Mouse (Mus musculus) embryonic facial prominence, embryonic 12.5 days (tissue): ENCODE measurements around the gene Mettl2. TPM values are rescaled to one million over a fixed set of nuclear protein-coding genes. Genes with fewer than 3 reads are reported as not detected.

ENCODE experiments used
- ATAC-seq: fragments of 200-750 bp; cut with Nextera tagmentation; 2 replicates; pipeline ENCODE4 v1.8.0; 2017; ENCODE audit not compliant: insufficient number of reproducible peaks, insufficient read depth, low FRiP score, low TSS enrichment
- H3K27ac ChIP-seq: fragments of 300-500 bp; sonication (generic); 2 replicates; pipeline ENCODE4 v1.5.1; 2016; ENCODE audit warnings: mild to moderate bottlenecking
- H3K27me3 ChIP-seq: fragments of 300-500 bp; sonication (generic); 2 replicates; pipeline ENCODE4 v1.6.1; 2016; ENCODE audit warnings: mild to moderate bottlenecking, moderate library complexity
- H3K36me3 ChIP-seq: fragments of 300-500 bp; sonication (generic); 2 replicates; pipeline ENCODE4 v1.6.1; 2016; ENCODE audit warnings: mild to moderate bottlenecking
- H3K4me1 ChIP-seq: fragments of 300-500 bp; sonication (generic); 2 replicates; pipeline ENCODE4 v1.6.1; 2016
- H3K4me2 ChIP-seq: fragments of 300-500 bp; sonication (generic); replicated peaks from 2 replicates; pipeline ENCODE4 v1.6.1; 2016; ENCODE audit warnings: mild to moderate bottlenecking, moderate library complexity
- H3K4me3 ChIP-seq: fragments of 300-500 bp; sonication (generic); 2 replicates; pipeline ENCODE4 v1.5.1; 2016; ENCODE audit warnings: mild to moderate bottlenecking
- H3K9ac ChIP-seq: fragments of 300-500 bp; sonication (generic); 2 replicates; pipeline ENCODE4 v1.6.1; 2016; ENCODE audit warnings: mild to moderate bottlenecking, moderate library complexity
- H3K9me3 ChIP-seq: fragments of 300-500 bp; sonication (generic); 2 replicates; pipeline ENCODE4 v1.6.1; 2016; ENCODE audit warnings: mild to moderate bottlenecking, moderate library complexity
- WGBS: fragments of 180-500 bp; shearing (Covaris S2); methylation state at CpG from one replicate; pipeline ENCODE4 v1.1.7; 2016; 5-methylcytosine and 5-hydroxymethylcytosine counted together
- polyA plus RNA-seq: library from polyadenylated mRNA; unstranded; fragments of >200 nt; fragmentation: Nextera tagmentation; extraction: Ambion mirVana; gene quantifications from 2 replicates; pipeline ENCODE4 v1.2.1, GENCODE M21; 2016

The Mettl2 gene
- polyA plus RNA-seq, 1 experiment from 2014 or later = 51.2 TPM

GRCm38 (mm10) chr11:105155915-105156314, 29.7 kb downstream of the Mettl2 start:
- Histone ChIP-seq H3K4me3 (no peak overlapping the region), H3K9ac (no peak overlapping the region), H3K4me1 (peaks cover 33% of the 10 kb centered on the region), H3K27me3 (peaks cover 9% of the 10 kb centered on the region; the same call in 1 of the 2 replicates), H3K4me2 (no peak overlapping the region), H3K27ac (no peak overlapping the region), H3K9me3 (no peaks in the 10 kb centered on the region), H3K36me3 (no peaks in the 10 kb centered on the region)
- 43% methylated on average over 4 of the region's 4 CpGs for WGBS
- ATAC-seq = no peak

- no peak overlapping the region for H3K4me3 ChIP-seq
- 84% methylated on average over 19 of the region's 19 CpGs for WGBS
- H3K9ac ChIP-seq = no peak overlapping the region
- H3K36me3 ChIP-seq = no peaks in the 10 kb centered on the region
- peaks cover 29% of the 10 kb centered on the region for H3K4me1 ChIP-seq
- no peak for ATAC-seq
- 0 out of 2 replicates have a peak, but pooled peaks cover under 1% of the 10 kb centered on the region for H3K27me3 ChIP-seq
- H3K9me3 ChIP-seq = no peaks in the 10 kb centered on the region
- H3K27ac ChIP-seq = no peak overlapping the region
- no peak overlapping the region for H3K4me2 ChIP-seq
Measured at GRCm38 (mm10) chr11:105156748-105157267, 30.6 kb downstream of the Mettl2 start.

GRCm38 (mm10) chr11:105158047-105158446, 31.8 kb downstream of the Mettl2 start:
- no peak for ATAC-seq
- Histone ChIP-seq H3K4me1 (peaks cover 22% of the 10 kb centered on the region), H3K27ac (no peak overlapping the region), H3K9ac (no peak overlapping the region), H3K4me2 (no peak overlapping the region), H3K36me3 (no peaks in the 10 kb centered on the region), H3K9me3 (peaks cover 4% of the 10 kb centered on the region; the same call in 1 of the 2 replicates), H3K27me3 (no peaks in the 10 kb centered on the region), H3K4me3 (no peak overlapping the region)

GRCm38 (mm10) chr11:105159673-105160360, 33.6 kb downstream of the Mettl2 start:
- no peak overlapping the region for H3K4me3 ChIP-seq
- H3K4me2 ChIP-seq = no peak overlapping the region
- 46% methylated on average over 6 of the region's 6 CpGs for WGBS
- H3K9me3 ChIP-seq = peaks cover 9% of the 10 kb centered on the region
- ATAC-seq = no peak
- H3K9ac ChIP-seq = no peak overlapping the region
- H3K4me1 ChIP-seq = peaks cover 10% of the 10 kb centered on the region
- H3K36me3 ChIP-seq = no peaks in the 10 kb centered on the region
- no peak overlapping the region for H3K27ac ChIP-seq
- no peaks in the 10 kb centered on the region for H3K27me3 ChIP-seq

GRCm38 (mm10) chr11:105161411-105161810, 35.2 kb downstream of the Mettl2 start:
- Histone ChIP-seq H3K36me3 (no peaks in the 10 kb centered on the region), H3K4me3 (no peak overlapping the region), H3K4me1 (peaks cover under 1% of the 10 kb centered on the region; the same call in 1 of the 2 replicates), H3K27me3 (no peaks in the 10 kb centered on the region), H3K9me3 (peaks cover 24% of the 10 kb centered on the region), H3K9ac (no peak overlapping the region), H3K27ac (no peak overlapping the region), H3K4me2 (no peak overlapping the region)
- 83% methylated on average over 2 of the region's 2 CpGs for WGBS
- ATAC-seq = no peak

- no peak overlapping the region for H3K27ac ChIP-seq
- no peaks in the 10 kb centered on the region for H3K36me3 ChIP-seq
- no peak for ATAC-seq
- no peak overlapping the region for H3K9ac ChIP-seq
- H3K9me3 ChIP-seq = peaks cover 24% of the 10 kb centered on the region
- no peak overlapping the region for H3K4me3 ChIP-seq
- no peaks in the 10 kb centered on the region for H3K27me3 ChIP-seq
- 84% methylated on average over 69 of the region's 69 CpGs for WGBS
- no peak overlapping the region for H3K4me2 ChIP-seq
- no peaks in the 10 kb centered on the region for H3K4me1 ChIP-seq
Measured at GRCm38 (mm10) chr11:105164516-105165510, 38.6 kb downstream of the Mettl2 start.

- H3K9me3 ChIP-seq = peaks cover 24% of the 10 kb centered on the region
- H3K4me2 ChIP-seq = no peak overlapping the region
- H3K9ac ChIP-seq = no peak overlapping the region
- H3K27ac ChIP-seq = no peak overlapping the region
- no peak for ATAC-seq
- no peak overlapping the region for H3K4me3 ChIP-seq
- H3K27me3 ChIP-seq = no peaks in the 10 kb centered on the region
- H3K4me1 ChIP-seq = no peaks in the 10 kb centered on the region
- WGBS = 88% methylated on average over 10 of the region's 10 CpGs
- no peaks in the 10 kb centered on the region for H3K36me3 ChIP-seq
Measured at GRCm38 (mm10) chr11:105166780-105167179, 40.6 kb downstream of the Mettl2 start.

GRCm38 (mm10) chr11:105178516-105178915, 52.3 kb downstream of the Mettl2 start, which contains the start of gene Tlk2:
TSS of gene Tlk2 (plus strand) at chr11:105178807.
- no peak for ATAC-seq
- H3K4me3 ChIP-seq = no peak within 1 kb of the TSS
- no peaks in the 10 kb centered on the region for H3K9me3 ChIP-seq
- no peak within 1 kb of the TSS for H3K9ac ChIP-seq
- H3K4me2 ChIP-seq = peak within 1 kb of the TSS; percentile 65
- 40% methylated on average over 2 of the region's 2 CpGs for WGBS
- H3K27me3 ChIP-seq = no peaks in the 10 kb centered on the region
- H3K4me1 ChIP-seq = peaks cover 14% of the 10 kb centered on the region
- 0 out of 2 replicates have a peak, but pooled peaks cover 4% of the 10 kb centered on the region for H3K36me3 ChIP-seq
- no peak within 1 kb of the TSS for H3K27ac ChIP-seq

GRCm38 (mm10) chr11:105179523-105179922, 53.3 kb downstream of the Mettl2 start:
- Histone ChIP-seq H3K27me3 (no peaks in the 10 kb centered on the region), H3K4me3 (peak overlapping the region; percentile 96; the same call in 1 of the 2 replicates), H3K4me2 (peak overlapping the region; percentile 65), H3K27ac (no peak overlapping the region), H3K36me3 (peaks cover 9% of the 10 kb centered on the region), H3K9me3 (no peaks in the 10 kb centered on the region), H3K9ac (no peak overlapping the region), H3K4me1 (peaks cover 14% of the 10 kb centered on the region)
- no peak for ATAC-seq
- WGBS = 85% methylated on average over 4 of the region's 4 CpGs

- Histone ChIP-seq H3K4me2 (peak overlapping the region; percentile 65), H3K27me3 (no peaks in the 10 kb centered on the region), H3K36me3 (peaks cover 14% of the 10 kb centered on the region), H3K9me3 (no peaks in the 10 kb centered on the region), H3K9ac (peak overlapping the region; percentile 82), H3K4me3 (peak overlapping the region; percentile 96), H3K27ac (peak overlapping the region; percentile 96), H3K4me1 (peaks cover 14% of the 10 kb centered on the region)
- under 1% methylated on average over 35 of the region's 35 CpGs for WGBS
- peak; percentile 60 for ATAC-seq
Measured at GRCm38 (mm10) chr11:105180471-105181091, 54.4 kb downstream of the Mettl2 start.

- peak overlapping the region; percentile 65 for H3K4me2 ChIP-seq
- peaks cover 14% of the 10 kb centered on the region for H3K36me3 ChIP-seq
- no peaks in the 10 kb centered on the region for H3K27me3 ChIP-seq
- peak overlapping the region; percentile 96 for H3K27ac ChIP-seq
- no peaks in the 10 kb centered on the region for H3K9me3 ChIP-seq
- H3K4me3 ChIP-seq = peak overlapping the region; percentile 96
- H3K9ac ChIP-seq = peak overlapping the region; percentile 99
- peak; percentile 97 for ATAC-seq
- WGBS = under 1% methylated on average over 58 of the region's 60 CpGs
- H3K4me1 ChIP-seq = peaks cover 14% of the 10 kb centered on the region
Measured at GRCm38 (mm10) chr11:105181126-105181637, 55.0 kb downstream of the Mettl2 start.
